Mouse (Mus musculus) brain, embryonic 14.5 days (tissue): ENCODE data around the gene Cfap61. TPM values are rescaled to one million over a fixed set of nuclear protein-coding genes. Genes with fewer than 3 reads are reported as not detected.
A peak's percentile ranks its signal among the peaks of the same experiment; 100 is the strongest.

Source experiments
- DNase-seq: peaks from one replicate; pipeline ENCODE4 v3.0.0-alpha.2; 2011; ENCODE audit warnings: low read depth
- CTCF ChIP-seq: fragments of 200-500 bp; IDR thresholded peaks from 2 replicates; pipeline ENCODE4 v1.5.1; 2012; ENCODE audit warnings: inconsistent platforms, mild to moderate bottlenecking, moderate library complexity, borderline replicate concordance; ENCODE audit not compliant: insufficient read depth, insufficient read length; ENCODE audit errors: extremely low read depth
- POLR2A ChIP-seq: fragments of 200-500 bp; IDR thresholded peaks from 2 replicates; pipeline ENCODE4 v1.6.1; 2012; ENCODE audit warnings: mild to moderate bottlenecking, inconsistent platforms, borderline replicate concordance; ENCODE audit not compliant: poor library complexity, insufficient read depth, insufficient read length, severe bottlenecking; ENCODE audit errors: extremely low read depth
- polyA plus RNA-seq: library from polyadenylated mRNA; depleted of rRNA; stranded (reverse); fragments of >200 nt; gene quantifications from 2 replicates; pipeline ENCODE4 v1.2.3, GENCODE M21; 2012

Cfap61 gene
- polyA plus RNA-seq, 1 experiment: 2.9 TPM

DNA sequence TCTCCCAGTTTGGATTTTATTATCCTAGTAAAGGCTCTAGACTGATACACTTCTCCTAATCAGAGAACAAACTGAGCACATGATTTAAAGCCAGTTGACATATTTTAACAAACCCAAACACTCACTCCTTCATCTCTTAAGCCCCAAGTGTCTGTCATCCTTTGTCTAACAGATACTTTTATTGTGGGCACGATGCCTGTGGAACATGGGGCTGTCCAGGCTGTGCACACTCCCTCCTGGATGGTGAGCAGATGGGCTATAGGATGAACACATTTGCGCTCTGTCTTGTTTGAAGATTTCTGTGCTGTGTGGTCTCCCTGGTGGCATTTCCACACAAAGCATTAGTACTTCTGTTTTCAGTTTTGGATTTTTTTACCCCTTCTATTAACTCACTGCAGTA lies 293.9 kb downstream of the Cfap61 start:
- DNase-seq: peak; percentile 44
- TF ChIP-seq CTCF: no peak
- no peak for TF ChIP-seq POLR2A

GRCm38 (mm10) chr2:146231485-146231884 lies 296.9 kb downstream of the Cfap61 start:
- DNase-seq: no peak
- TF ChIP-seq POLR2A (no peak), CTCF (no peak)

DNA sequence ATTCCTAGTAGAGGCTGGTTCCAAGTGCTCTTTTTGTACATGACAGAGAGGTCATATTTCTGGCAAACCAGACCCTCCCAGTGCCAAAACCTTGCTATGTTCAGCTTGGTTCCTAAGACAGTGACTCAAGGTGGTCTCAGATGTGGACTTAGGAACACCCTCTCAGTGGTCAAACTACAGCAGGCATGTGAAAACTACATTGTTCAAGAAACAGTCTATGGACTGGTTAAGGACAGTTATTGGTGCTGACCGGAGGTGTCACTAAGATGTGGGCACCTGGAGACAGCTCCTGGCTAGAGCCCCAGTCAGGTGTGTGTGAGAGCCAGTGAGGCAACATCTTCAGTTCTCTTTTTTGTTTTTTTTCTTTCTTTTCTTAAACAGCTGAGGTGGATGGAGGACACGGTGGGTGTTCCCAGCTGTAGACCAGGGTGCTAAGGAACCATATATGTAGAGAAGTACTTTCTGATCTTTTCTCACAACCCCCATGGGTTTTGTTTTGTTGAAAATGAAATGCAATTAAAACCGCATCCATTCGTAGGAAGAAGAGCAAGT lies 304.7 kb downstream of the Cfap61 start:
- no peak for TF ChIP-seq CTCF
- no peak for TF ChIP-seq POLR2A
- DNase-seq: no peak

- no peak for DNase-seq
- TF ChIP-seq CTCF: no peak
- no peak for TF ChIP-seq POLR2A
These were observed 309.5 kb downstream of the Cfap61 start for GRCm38 (mm10) chr2:146244049-146244448.

GRCm38 (mm10) chr2:146245401-146245800 lies 310.8 kb downstream of the Cfap61 start:
- no peak for DNase-seq
- TF ChIP-seq POLR2A (no peak), CTCF (no peak)

- no peak for DNase-seq
- TF ChIP-seq POLR2A: no peak
- no peak for TF ChIP-seq CTCF
These were observed 312.0 kb downstream of the Cfap61 start for GRCm38 (mm10) chr2:146246409-146247075.

DNA sequence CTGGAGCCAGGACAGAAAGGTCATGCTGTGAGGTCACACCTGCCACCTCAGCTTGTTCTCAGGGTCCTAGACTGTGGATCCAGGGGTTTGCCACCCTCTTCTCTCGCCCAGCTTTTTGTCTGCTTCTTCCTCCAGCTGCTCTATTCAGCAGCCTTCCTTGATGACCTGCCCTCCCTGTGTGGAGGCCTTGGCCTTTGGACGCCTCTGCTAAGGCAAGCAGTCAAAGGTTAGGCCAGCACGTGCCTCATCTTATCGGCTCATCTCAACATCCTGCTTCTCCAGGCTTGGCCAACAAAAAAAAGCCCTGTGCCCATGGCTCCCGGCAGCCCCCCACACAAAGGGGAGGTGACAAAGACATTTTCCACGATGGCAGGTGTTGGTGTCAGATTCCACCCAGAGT lies 313.0 kb downstream of the Cfap61 start:
- TF ChIP-seq CTCF: no peak
- TF ChIP-seq POLR2A: no peak
- DNase-seq: no peak

GRCm38 (mm10) chr2:146249033-146249432 lies 314.4 kb downstream of the Cfap61 start:
- peak; percentile 67 for DNase-seq
- TF ChIP-seq POLR2A: no peak
- TF ChIP-seq CTCF: no peak

DNA sequence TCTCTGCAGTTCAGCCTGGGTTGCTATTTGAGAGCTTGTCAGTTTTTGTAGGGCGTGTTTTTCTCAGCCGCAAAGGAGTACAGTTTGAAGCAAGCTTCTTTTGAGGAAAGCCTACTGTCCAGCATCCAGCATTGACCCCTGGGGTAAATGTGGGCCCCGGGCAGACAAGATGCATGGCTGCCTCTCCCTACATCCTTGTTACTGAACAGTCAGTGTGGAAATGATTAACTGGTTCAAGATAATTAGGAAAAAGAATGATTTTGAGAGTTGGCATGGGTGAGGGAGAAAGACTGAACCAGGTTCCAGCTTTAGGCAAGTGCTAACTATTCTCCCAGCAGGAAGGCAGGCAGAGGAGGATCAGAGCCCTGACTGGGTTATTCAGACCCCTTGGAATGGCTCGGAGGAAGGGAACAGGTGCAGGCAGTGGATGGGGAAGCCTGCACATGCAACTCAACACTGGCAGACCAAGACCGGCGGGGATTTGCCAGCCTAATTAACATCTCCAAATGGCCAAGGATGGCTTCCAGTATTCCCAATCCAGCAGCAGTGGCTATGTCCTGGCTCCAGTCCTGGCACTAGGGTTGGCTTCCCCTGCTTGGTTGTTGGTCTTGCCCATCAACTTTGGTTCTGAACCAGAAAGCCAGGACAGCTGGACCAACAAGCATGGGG lies 315.8 kb downstream of the Cfap61 start:
- DNase-seq: peak; percentile 78
- TF ChIP-seq POLR2A (no peak), CTCF (no peak)

DNA sequence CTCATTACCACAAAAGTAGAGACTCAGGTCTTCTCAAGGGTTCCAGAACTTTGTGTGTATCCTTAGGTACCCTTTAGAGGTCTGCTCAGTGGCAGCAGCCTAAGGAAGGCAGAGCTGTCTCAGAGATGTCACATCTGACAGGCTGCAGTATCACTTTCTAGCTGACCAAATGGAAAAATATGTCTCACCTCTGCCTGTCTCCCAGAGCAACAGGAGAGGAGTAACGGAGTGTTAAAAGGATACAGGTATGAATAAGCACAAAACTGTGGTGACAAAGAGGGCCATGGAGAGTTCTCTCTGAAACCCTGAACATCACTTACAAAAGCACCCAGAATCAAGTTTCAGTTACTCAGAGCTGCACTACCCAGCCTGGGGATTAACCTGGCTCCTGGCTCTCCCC lies 319.8 kb downstream of the Cfap61 start:
- TF ChIP-seq POLR2A (no peak), CTCF (no peak)
- DNase-seq: no peak

- TF ChIP-seq CTCF: no peak
- no peak for TF ChIP-seq POLR2A
- DNase-seq: no peak
These were observed 321.1 kb downstream of the Cfap61 start for GRCm38 (mm10) chr2:146255636-146256035.

GRCm38 (mm10) chr2:146256321-146256875 lies 321.8 kb downstream of the Cfap61 start:
- TF ChIP-seq CTCF (peak; percentile 51; the same call in 1 of the 2 replicates), POLR2A (no peak)
- peak; percentile 86 for DNase-seq

DNA sequence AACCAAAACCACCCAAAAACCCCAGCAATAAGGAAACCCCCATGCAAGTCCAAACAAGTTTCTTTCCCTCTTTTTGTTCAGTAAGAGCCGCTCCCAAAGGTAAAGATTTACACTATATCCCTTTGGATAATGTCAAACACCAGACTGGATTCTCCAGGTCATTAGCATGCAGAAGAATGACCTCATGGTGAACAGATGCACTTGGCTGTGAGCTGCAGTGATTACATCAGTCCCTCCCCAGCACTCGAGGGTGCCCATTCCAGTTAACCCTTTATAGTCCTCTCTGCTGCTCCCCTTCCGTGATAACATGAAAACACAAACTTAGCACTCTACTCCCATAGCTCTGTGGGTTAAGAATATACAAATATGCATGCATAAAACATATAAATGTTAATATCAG lies 322.5 kb downstream of the Cfap61 start:
- peak; percentile 91 for DNase-seq
- TF ChIP-seq POLR2A: no peak
